Mouse (Mus musculus) liver, postnatal 0 days (tissue): Measurements from ENCODE around the gene Dst.

Experiments used
- CTCF ChIP-seq: sonication (generic); IDR thresholded peaks from 2 replicates; pipeline ENCODE4 v1.5.1; 2016; ENCODE audit warnings: antibody characterized with exemption, low read depth
- EP300 ChIP-seq: IDR thresholded peaks from 2 replicates; pipeline ENCODE4 v1.6.1; 2016; ENCODE audit warnings: antibody characterized with exemption, low read depth, mild to moderate bottlenecking

DNA sequence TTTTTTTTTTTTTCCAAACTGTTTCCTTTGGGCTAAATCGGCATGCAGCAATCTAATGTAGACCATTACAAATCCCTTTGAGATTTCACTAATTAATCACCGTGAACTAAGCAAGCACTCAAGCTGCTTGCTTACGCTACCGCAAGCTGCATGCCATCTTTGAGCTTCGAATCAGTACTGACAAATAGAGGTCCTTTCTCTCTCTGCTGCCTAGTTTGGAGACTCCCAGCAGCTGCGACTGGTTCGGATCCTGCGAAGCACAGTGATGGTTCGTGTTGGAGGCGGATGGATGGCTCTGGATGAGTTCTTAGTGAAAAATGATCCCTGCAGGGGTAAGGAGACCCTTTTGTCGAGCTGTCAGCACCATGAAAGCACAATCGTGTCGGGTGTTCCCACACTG is 391.5 kb downstream of the Dst start:
- no peak for TF ChIP-seq CTCF
- no peak for TF ChIP-seq EP300
